Mouse (Mus musculus): ENCODE measurements around the gene Cabp2. TPM values are rescaled to one million over a fixed set of nuclear protein-coding genes. Genes with fewer than 3 reads are reported as not detected.
"Not testable (repeated sequence)": the region's sequence is repeated elsewhere in the genome, so short reads cannot be mapped to it uniquely, and the experiment has no call there.

Cabp2 gene
- total RNA-seq, 4 experiments from 2014 or later: not detected

- DNase-seq (ENCODE audit: low spot score in 2 of 2): no peak
These were observed 25.3 kb upstream of the Cabp2 start for GRCm38 (mm10) chr19:4055947-4056693.

GRCm38 (mm10) chr19:4056727-4057126 lies 24.7 kb upstream of the Cabp2 start:
- DNase-seq (ENCODE audit: low spot score in 2 of 2): no peak

- DNase-seq (ENCODE audit: low spot score in 2 of 2): no peak
These were observed 24.0 kb upstream of the Cabp2 start for GRCm38 (mm10) chr19:4057389-4057788.

- no peak for DNase-seq (ENCODE audit: low spot score in 2 of 2)
These were observed 23.4 kb upstream of the Cabp2 start for GRCm38 (mm10) chr19:4057962-4058361.

- DNase-seq (ENCODE audit: low spot score in 2 of 2): no peak
These were observed 22.8 kb upstream of the Cabp2 start for GRCm38 (mm10) chr19:4058581-4058980.

GRCm38 (mm10) chr19:4059069-4059740 lies 22.2 kb upstream of the Cabp2 start, which contains the start of gene Gstp3:
TSS of gene Gstp3 (minus strand) at chr19:4059569.
- DNase-seq (ENCODE audit: low spot score in 2 of 2): no peak

GRCm38 (mm10) chr19:4060044-4060898 lies 21.1 kb upstream of the Cabp2 start:
- DNase-seq (ENCODE audit: low spot score in 2 of 2): not testable (repeated sequence)

GRCm38 (mm10) chr19:4060899-4061465 lies 20.4 kb upstream of the Cabp2 start:
- no peak for DNase-seq (ENCODE audit: low spot score in 2 of 2)

GRCm38 (mm10) chr19:4063357-4063756 lies 18.0 kb upstream of the Cabp2 start:
- DNase-seq (ENCODE audit: low spot score in 2 of 2): not testable (repeated sequence)

- not testable (repeated sequence) for DNase-seq (ENCODE audit: low spot score in 2 of 2)
These were observed 16.9 kb upstream of the Cabp2 start for GRCm38 (mm10) chr19:4064501-4064900.

GRCm38 (mm10) chr19:4066280-4066679 lies 15.1 kb upstream of the Cabp2 start:
- no peak for DNase-seq (ENCODE audit: low spot score in 2 of 2)

GRCm38 (mm10) chr19:4066877-4067276 lies 14.5 kb upstream of the Cabp2 start:
- no peak for DNase-seq (ENCODE audit: low spot score in 2 of 2)

GRCm38 (mm10) chr19:4068242-4068641 lies 13.1 kb upstream of the Cabp2 start:
- DNase-seq (ENCODE audit: low spot score in 2 of 2): not testable (repeated sequence)

- no peak for DNase-seq (ENCODE audit: low spot score in 2 of 2)
These were observed 12.5 kb upstream of the Cabp2 start for GRCm38 (mm10) chr19:4068717-4069410.

- no peak for DNase-seq (ENCODE audit: low spot score in 2 of 2)
These were observed 11.1 kb upstream of the Cabp2 start for GRCm38 (mm10) chr19:4070311-4070710.

GRCm38 (mm10) chr19:4070756-4071155 lies 10.6 kb upstream of the Cabp2 start:
- DNase-seq (ENCODE audit: low spot score in 2 of 2): no peak

- DNase-seq (ENCODE audit: low spot score in 2 of 2): no peak
These were observed 10.0 kb upstream of the Cabp2 start for GRCm38 (mm10) chr19:4071406-4071805.

GRCm38 (mm10) chr19:4072706-4073424 lies 8.5 kb upstream of the Cabp2 start:
- DNase-seq (ENCODE audit: low spot score in 2 of 2): no peak

GRCm38 (mm10) chr19:4075531-4075930 lies 5.8 kb upstream of the Cabp2 start:
- DNase-seq (ENCODE audit: low spot score in 2 of 2): no peak

- DNase-seq (ENCODE audit: low spot score in 2 of 2): no peak
These were observed 1.8 kb upstream of the Cabp2 start for GRCm38 (mm10) chr19:4079594-4079993.
